Mouse (Mus musculus) small intestine, adult 2 months (tissue): ENCODE data around the gene Pnmal2. TPM values are rescaled to one million over a fixed set of nuclear protein-coding genes. Genes with fewer than 3 reads are reported as not detected.

Experiments
- H3K27ac ChIP-seq: fragments of 200-500 bp; 2 replicates; pipeline ENCODE4 v1.5.1; 2012; ENCODE audit warnings: low read depth, low read length, control low read depth, inconsistent platforms; ENCODE audit not compliant: insufficient read depth
- H3K27me3 ChIP-seq: fragments of 200-500 bp; 2 replicates; pipeline ENCODE4 v1.6.1; 2012; ENCODE audit warnings: mild to moderate bottlenecking, moderate library complexity, low read length, inconsistent platforms; ENCODE audit not compliant: control insufficient read depth, insufficient read depth
- H3K36me3 ChIP-seq: fragments of 200-500 bp; 2 replicates; pipeline ENCODE4 v1.6.1; 2012; ENCODE audit warnings: mild to moderate bottlenecking, low read length, control low read depth, inconsistent platforms; ENCODE audit not compliant: control insufficient read depth, insufficient read depth
- H3K4me1 ChIP-seq: fragments of 200-500 bp; 2 replicates; pipeline ENCODE4 v1.6.1; 2012; ENCODE audit warnings: low read length, inconsistent platforms, mixed read lengths; ENCODE audit not compliant: control insufficient read depth, insufficient read depth, insufficient read length
- H3K4me3 ChIP-seq: fragments of 200-500 bp; 2 replicates; pipeline ENCODE4 v1.5.1; 2012; ENCODE audit warnings: low read depth, mild to moderate bottlenecking, control low read depth, inconsistent platforms, low read length, moderate library complexity
- CTCF ChIP-seq: fragments of 200-500 bp; IDR thresholded peaks from 2 replicates; pipeline ENCODE4 v1.5.1; 2012; ENCODE audit warnings: low read depth, mild to moderate bottlenecking, control low read depth, inconsistent platforms, low read length, moderate library complexity, mixed read lengths; ENCODE audit not compliant: insufficient replicate concordance, insufficient read length; ENCODE audit errors: extremely low read depth
- POLR2A ChIP-seq: fragments of 200-500 bp; IDR thresholded peaks from 2 replicates; pipeline ENCODE4 v1.6.1; 2012; ENCODE audit warnings: low read depth, mild to moderate bottlenecking, control low read depth, inconsistent platforms, low read length, moderate library complexity
- WGBS: fragments of 180-500 bp; shearing (Covaris S2); methylation state at CpG from one replicate; pipeline ENCODE4 v1.1.7; 2018; 5-methylcytosine and 5-hydroxymethylcytosine counted together
- polyA plus RNA-seq: library from polyadenylated mRNA; depleted of rRNA; stranded (reverse); fragments of >200 nt; gene quantifications from 2 replicates; pipeline ENCODE4 v1.2.3, GENCODE M21; 2012; rRNA removed

The Pnmal2 gene
- polyA plus RNA-seq, 1 experiment: 1.4 TPM

DNA sequence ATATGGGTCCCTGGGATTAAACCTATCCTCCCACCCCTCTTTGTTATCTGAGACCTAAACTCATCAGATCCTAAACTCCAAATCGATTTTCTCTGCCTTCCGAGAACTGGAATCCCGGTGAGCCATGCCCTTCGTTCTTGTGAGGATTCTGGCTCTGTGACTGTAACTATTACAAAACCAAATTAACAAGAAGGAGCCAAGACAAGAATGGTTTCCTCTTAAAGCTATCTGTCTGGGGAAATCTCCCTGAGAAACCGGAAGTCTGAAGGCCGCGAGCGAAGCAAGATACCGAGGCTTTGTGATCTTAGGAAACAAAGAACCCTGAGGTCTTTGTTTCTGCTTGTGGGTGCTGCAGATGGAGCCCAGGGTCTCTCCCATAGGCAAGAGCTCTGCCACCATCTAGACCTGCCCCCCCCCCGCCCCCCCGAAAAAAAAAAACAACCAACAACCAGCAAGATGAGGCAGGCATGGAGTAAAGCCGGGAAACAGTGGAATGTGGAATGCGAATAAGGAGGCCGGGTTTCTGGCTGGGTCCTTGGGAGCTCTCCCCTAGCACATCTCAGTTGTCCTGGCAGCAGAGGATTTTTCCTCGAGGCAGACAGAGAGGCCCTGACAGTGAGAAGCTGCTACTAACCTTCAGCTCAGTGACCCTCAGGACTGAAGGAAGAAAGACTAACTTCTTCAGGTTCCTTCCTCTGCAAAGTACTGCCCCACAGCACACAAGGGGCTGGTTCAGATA lies 45.7 kb downstream of the Pnmal2 start:
- H3K36me3 ChIP-seq: no peaks in the 10 kb centered on the region
- H3K4me3 ChIP-seq: no peak overlapping the region
- no peaks in the 10 kb centered on the region for H3K4me1 ChIP-seq
- TF ChIP-seq CTCF (no peak), POLR2A (no peak)
- 37% methylated on average over 15 of the region's 15 CpGs for WGBS
- 0 out of 2 replicates have a peak overlapping the region, but pooled peaks have one; percentile 40 for H3K27ac ChIP-seq
- 0 out of 2 replicates have a peak, but pooled peaks cover 3% of the 10 kb centered on the region for H3K27me3 ChIP-seq

DNA sequence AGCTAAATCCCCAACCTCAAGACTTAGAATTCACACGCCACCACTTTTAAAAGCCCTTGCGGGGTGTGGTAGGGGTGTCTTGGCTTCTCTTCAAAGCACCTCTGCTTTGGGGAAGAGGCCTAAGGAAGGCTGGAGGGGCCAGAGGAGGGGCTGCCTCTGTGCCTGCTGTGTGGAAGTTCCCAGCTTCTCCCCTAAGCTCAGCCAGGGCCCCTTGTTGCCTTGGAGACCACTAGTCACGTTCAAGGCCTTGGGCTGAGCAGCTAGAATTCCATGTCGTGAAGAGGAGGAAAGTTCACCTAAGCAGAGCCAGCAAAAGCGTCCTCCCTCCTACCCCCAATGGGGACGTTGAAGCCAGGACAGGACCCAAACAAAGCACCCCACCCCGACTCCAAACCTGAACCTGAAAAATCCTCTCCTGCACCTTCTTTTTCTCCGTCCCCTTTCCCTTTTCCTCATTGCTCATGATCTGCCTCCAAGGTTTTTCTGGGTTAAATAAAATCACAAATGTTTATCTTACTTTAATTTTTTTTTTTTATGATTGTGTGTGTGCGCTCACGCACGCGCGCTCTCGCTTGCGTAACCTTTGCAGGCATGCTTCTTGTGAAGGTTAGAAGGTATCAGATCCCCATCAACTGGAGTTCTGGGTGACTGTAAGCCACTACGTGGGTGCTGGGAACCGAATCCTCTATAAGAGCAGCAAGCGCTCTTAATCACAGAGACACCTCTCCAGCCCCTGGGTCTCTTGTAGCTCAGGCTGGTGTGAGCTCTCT lies 47.4 kb downstream of the Pnmal2 start:
- Histone ChIP-seq H3K27ac (no peak overlapping the region), H3K36me3 (no peaks in the 10 kb centered on the region), H3K4me1 (no peaks in the 10 kb centered on the region), H3K4me3 (no peak overlapping the region), H3K27me3 (0 out of 2 replicates have a peak, but pooled peaks cover 3% of the 10 kb centered on the region)
- 43% methylated on average over 18 of the region's 18 CpGs for WGBS
- no peak for TF ChIP-seq CTCF
- no peak for TF ChIP-seq POLR2A

DNA sequence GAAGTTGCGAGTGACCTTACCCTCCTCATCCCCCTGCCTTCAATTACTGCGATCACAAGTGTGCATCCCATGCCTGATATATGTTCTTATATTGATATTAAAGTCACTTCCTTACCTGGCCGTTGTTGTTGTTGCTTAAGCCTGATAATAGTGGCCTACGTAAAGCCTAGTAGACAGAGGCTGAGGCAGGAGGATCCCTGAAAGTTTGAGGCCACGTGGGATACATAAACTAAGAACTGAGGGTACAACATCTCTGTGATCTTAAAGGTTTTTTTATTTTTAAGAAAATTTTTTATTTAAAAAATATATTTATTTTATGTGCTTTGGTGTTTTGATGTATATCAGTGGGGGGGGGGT lies 47.9 kb downstream of the Pnmal2 start, which contains the start of gene Ccdc8:
Gene Ccdc8 (plus strand): TSS at position 258 of the 357 bp plus-strand sequence.
- H3K27ac ChIP-seq: no peak within 1 kb of the TSS
- no peak within 1 kb of the TSS; the same call in 1 of the 2 replicates for H3K4me3 ChIP-seq
- H3K36me3 ChIP-seq: no peaks in the 10 kb centered on the region
- no peaks in the 10 kb centered on the region for H3K4me1 ChIP-seq
- 89% methylated on average over 5 of the region's 5 CpGs for WGBS
- TF ChIP-seq CTCF: no peak
- no peak for TF ChIP-seq POLR2A
- 0 out of 2 replicates have a peak, but pooled peaks cover 3% of the 10 kb centered on the region for H3K27me3 ChIP-seq

DNA sequence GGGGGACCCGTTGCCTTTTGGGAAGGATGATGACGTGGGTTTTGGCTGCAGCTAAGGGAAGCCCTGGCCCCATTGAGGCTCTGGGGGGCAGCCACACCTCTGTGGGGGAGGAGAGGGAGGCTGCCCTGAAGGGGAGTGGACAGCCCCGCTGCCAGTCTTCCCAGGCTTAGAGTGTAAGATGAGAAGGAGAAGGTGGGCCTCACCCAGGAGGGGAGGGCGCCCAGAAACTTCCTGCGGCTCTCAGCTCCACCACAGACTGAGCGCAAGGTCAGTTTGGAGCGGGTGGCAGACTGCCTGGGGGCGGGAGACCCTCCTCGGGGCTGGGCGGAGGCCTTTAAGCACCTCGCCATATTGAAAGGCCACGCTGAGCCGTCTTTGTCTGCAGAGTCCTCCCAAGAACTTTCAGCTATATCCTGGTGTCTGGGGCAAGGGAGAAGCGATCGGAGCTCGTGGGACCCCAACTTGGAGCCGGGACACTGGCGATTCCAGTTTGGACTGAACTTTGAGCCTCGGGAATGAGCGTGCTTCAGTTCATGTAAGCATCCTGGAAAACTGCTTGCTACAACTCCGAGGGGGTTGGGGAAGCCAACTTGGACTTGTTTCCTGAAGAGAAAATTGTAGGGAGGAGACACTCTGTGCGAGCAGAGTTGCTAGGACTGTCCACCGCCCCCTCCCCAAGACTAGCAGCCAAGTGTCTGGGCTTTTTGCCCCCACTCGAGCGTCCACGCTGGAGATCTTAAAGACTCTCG lies 49.3 kb downstream of the Pnmal2 start:
- no peaks in the 10 kb centered on the region for H3K36me3 ChIP-seq
- peak overlapping the region; percentile 52 for H3K4me3 ChIP-seq
- WGBS: 12% methylated on average over 27 of the region's 27 CpGs
- peak overlapping the region; percentile 8; the same call in 1 of the 2 replicates for H3K27ac ChIP-seq
- no peaks in the 10 kb centered on the region for H3K4me1 ChIP-seq
- H3K27me3 ChIP-seq: 0 out of 2 replicates have a peak, but pooled peaks cover 3% of the 10 kb centered on the region
- no peak for TF ChIP-seq CTCF
- no peak for TF ChIP-seq POLR2A

DNA sequence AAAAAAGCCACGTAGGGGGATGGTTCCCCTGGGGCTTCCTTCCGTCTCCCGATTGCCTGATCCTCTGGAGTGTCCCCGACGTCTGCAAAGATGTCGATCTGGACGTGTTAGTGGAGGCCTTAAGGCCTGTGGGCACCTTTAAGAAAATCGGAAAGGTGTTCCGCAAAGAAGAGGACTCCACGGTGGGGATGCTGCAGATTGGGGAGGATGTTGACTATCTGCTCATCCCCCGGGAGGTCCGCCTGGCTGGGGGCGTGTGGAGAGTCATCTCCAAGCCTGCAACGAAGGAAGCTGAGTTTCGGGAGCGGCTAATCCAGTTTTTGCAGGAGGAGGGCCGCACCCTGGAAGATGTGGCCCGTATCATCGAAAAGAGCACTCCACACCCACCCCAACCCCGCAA lies 49.9 kb downstream of the Pnmal2 start:
- no peaks in the 10 kb centered on the region for H3K4me1 ChIP-seq
- H3K4me3 ChIP-seq: peak overlapping the region; percentile 52
- 0 out of 2 replicates have a peak overlapping the region, but pooled peaks have one; percentile 8 for H3K27ac ChIP-seq
- H3K27me3 ChIP-seq: 0 out of 2 replicates have a peak, but pooled peaks cover 3% of the 10 kb centered on the region
- no peak for TF ChIP-seq POLR2A
- no peak for TF ChIP-seq CTCF
- WGBS: 16% methylated on average over 20 of the region's 20 CpGs
- no peaks in the 10 kb centered on the region for H3K36me3 ChIP-seq

DNA sequence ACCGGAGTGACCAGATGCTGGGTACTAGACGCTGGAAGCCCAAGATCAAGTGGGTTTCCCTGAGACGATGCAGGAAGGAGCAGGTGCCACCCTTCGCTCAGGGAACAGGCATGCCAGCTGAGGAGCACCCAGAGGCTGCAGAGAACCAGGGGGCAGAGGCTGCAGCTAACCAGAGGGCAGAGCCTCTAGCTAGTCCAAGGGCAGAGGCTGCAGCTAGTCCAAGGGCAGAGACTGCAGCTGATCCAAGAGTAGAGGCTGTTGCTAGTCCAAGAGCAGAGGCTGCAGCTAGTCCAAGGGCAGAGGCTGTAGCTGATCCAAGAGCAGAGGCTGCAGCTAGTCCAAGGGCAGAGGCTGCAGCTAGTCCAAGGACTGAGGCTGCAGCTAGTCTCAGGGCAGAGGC lies 50.9 kb downstream of the Pnmal2 start:
- Histone ChIP-seq H3K27ac (no peak overlapping the region), H3K4me3 (no peak overlapping the region), H3K36me3 (no peaks in the 10 kb centered on the region), H3K4me1 (no peaks in the 10 kb centered on the region), H3K27me3 (0 out of 2 replicates have a peak, but pooled peaks cover 3% of the 10 kb centered on the region)
- TF ChIP-seq POLR2A (no peak), CTCF (no peak)
- 67% methylated on average over 4 of the region's 4 CpGs for WGBS

Other genes with a start within 250 kb of the Pnmal2 start
- gene Ceacam9, start 222.8 kb upstream of the Pnmal2 start, polyA plus RNA-seq: not detected in 2 replicates
- gene Ap2s1, start 206.3 kb upstream of the Pnmal2 start, polyA plus RNA-seq: 276 and 540 TPM in 2 replicates
- gene Slc1a5, start 163.3 kb upstream of the Pnmal2 start, polyA plus RNA-seq: 37.8 and 43.5 TPM in 2 replicates
- 58.9 and 119 TPM in 2 replicates for gene Strn4, start 128.8 kb upstream of the Pnmal2 start, polyA plus RNA-seq
- 14.6 and 24.5 TPM in 2 replicates for gene Fkrp, start 128.0 kb upstream of the Pnmal2 start, polyA plus RNA-seq
- 22.9 and 44.0 TPM in 2 replicates for gene Prkd2, start 101.8 kb upstream of the Pnmal2 start, polyA plus RNA-seq
- gene Dact3, start 69.4 kb upstream of the Pnmal2 start, polyA plus RNA-seq: 21.6 and 24.2 TPM in 2 replicates
- 2.1 and 2.2 TPM in 2 replicates for gene Gng8, start 52.9 kb upstream of the Pnmal2 start, polyA plus RNA-seq
- 1.2 and 1.7 TPM in 2 replicates for gene Ptgir, start 38.2 kb upstream of the Pnmal2 start, polyA plus RNA-seq
- 147 and 452 TPM in 2 replicates for gene Calm3, start 20.6 kb upstream of the Pnmal2 start, polyA plus RNA-seq
- gene Pnmal1, start 15.0 kb downstream of the Pnmal2 start, polyA plus RNA-seq: 0.04 and 0.09 TPM in 2 replicates
- gene Gm42372, start 38.4 kb downstream of the Pnmal2 start, polyA plus RNA-seq: 0.05 and 0.14 TPM in 2 replicates
- 0.74 and 0.85 TPM in 2 replicates for gene Ccdc8, start 48.0 kb downstream of the Pnmal2 start, polyA plus RNA-seq
- 121 and 278 TPM in 2 replicates for gene Ppp5c, start 83.2 kb downstream of the Pnmal2 start, polyA plus RNA-seq
- gene Hif3a, start 117.7 kb downstream of the Pnmal2 start, polyA plus RNA-seq: 0.52 and 0.68 TPM in 2 replicates
- gene Psg16, start 129.4 kb downstream of the Pnmal2 start, polyA plus RNA-seq: not detected in 2 replicates
- not detected in 2 replicates for gene Ceacam3, start 205.6 kb downstream of the Pnmal2 start, polyA plus RNA-seq